Mouse (Mus musculus): ENCODE results near the gene Pex11b. TPM values are rescaled to one million over a fixed set of nuclear protein-coding genes. Genes with fewer than 3 reads are reported as not detected.

Pex11b gene
- 39.3 and 41.8 TPM in 2 replicates for polyA plus RNA-seq (2016; fragmentation: Nextera tagmentation; extraction: Ambion mirVana)

- Histone ChIP-seq H3K4me3 (peak within 1 kb of the TSS; percentile 81), H3K27me3 (ENCODE audit: insufficient read depth, poor library complexity, severe bottlenecking) (no peaks in the 10 kb centered on the region), H3K27ac (peak within 1 kb of the TSS; percentile 93), H3K4me1 (replicated peaks) (peaks cover 36% of the 10 kb centered on the region), H3K9me3 (no peaks in the 10 kb centered on the region), H3K36me3 (peaks cover 63% of the 10 kb centered on the region)
- WGBS = 2% methylated on average over 60 of the region's 60 CpGs
- peak; percentile 85 for DNase-seq (ENCODE audit: low spot score)
Observed at GRCm38 (mm10) chr3:96634928-96635879, at the start of gene Pex11b, which contains the start of gene Gm42957. Gene Pex11b (plus strand): TSS chr3:96635376. Gene Gm42957 (plus strand): TSS chr3:96635474.

DNA sequence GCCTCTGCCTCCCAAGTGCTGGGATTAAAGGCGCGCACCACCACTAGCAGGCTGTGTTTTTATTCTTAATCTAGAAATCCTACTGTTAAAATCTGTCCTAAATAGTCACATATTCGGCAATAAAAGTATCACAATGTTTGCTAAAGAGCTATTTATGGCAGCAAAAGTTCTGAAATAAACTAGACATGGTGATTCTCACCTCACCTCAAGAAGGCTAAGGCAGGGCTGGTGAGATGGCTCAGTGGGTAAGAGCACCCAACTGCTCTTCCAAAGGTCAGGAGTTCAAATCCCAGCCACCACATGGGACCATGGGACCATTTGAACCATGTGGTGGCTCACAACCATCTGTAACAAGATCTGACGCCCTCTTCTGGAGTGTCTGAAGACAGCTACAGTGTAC lies 44.5 kb upstream of the Pex11b start:
- no peak for DNase-seq (ENCODE audit: low spot score)
- Histone ChIP-seq H3K9me3 (no peaks in the 10 kb centered on the region), H3K27ac (no peak overlapping the region), H3K4me1 (replicated peaks) (peaks cover 23% of the 10 kb centered on the region), H3K4me3 (no peak overlapping the region), H3K27me3 (ENCODE audit: insufficient read depth, poor library complexity, severe bottlenecking) (peaks cover 21% of the 10 kb centered on the region), H3K36me3 (no peaks in the 10 kb centered on the region)
- 81% methylated on average over 4 of the region's 4 CpGs for WGBS

DNA sequence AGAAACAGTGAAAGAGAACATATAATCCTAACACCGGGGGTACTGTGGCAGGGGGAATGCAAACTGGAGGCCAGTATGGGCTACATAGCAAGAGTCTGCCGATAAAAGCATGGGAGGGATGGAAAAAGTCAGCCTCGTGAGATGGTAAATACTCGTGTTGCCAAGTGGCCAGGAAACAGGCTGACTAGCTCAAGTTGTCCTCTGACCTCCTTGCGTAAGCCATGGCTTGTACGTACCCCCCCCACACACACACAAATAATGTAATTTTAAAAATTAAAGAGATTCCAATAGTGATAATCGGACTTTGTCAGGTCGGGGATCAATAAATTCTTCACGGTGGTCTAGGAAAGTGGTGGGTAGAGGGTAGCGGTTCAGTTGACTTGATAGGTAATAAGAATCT lies 41.8 kb upstream of the Pex11b start:
- Histone ChIP-seq H3K9me3 (no peaks in the 10 kb centered on the region), H3K36me3 (no peaks in the 10 kb centered on the region), H3K4me3 (peak overlapping the region; percentile 72), H3K27me3 (ENCODE audit: insufficient read depth, poor library complexity, severe bottlenecking) (peaks cover 37% of the 10 kb centered on the region), H3K27ac (peak overlapping the region; percentile 92), H3K4me1 (replicated peaks) (peaks cover 51% of the 10 kb centered on the region)
- WGBS = 2% methylated on average over 10 of the region's 10 CpGs
- DNase-seq (ENCODE audit: low spot score) = no peak

- Histone ChIP-seq H3K36me3 (no peaks in the 10 kb centered on the region), H3K4me3 (peak within 1 kb of the TSS; percentile 72), H3K4me1 (replicated peaks) (peaks cover 57% of the 10 kb centered on the region), H3K9me3 (no peaks in the 10 kb centered on the region), H3K27me3 (ENCODE audit: insufficient read depth, poor library complexity, severe bottlenecking) (peaks cover 43% of the 10 kb centered on the region), H3K27ac (peak within 1 kb of the TSS; percentile 92)
- DNase-seq (ENCODE audit: low spot score) = peak; percentile 95
- under 1% methylated on average over 38 of the region's 38 CpGs for WGBS
Observed at GRCm38 (mm10) chr3:96593790-96594560, 41.2 kb upstream of the Pex11b start, which contains the start of gene Polr3gl. Gene Polr3gl (minus strand): TSS chr3:96594181.

DNA sequence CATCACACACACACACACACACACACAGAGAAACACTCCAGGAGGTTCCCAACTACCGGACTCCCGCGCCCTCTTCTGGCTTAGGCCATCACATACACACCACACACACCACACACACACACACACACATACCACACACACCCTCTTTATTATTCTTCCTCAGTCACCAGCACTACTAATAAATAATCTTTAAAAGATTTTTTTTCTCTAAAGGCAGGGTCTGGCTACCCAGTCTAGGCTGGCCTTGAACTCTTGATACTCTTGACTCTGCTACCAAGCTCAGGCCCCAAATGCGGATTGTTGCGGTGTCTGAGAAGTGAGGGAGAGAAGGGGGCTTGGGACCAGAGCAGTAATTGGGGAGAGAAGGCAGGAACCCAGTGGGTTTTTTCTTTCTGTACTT lies 40.3 kb upstream of the Pex11b start:
- peaks cover 59% of the 10 kb centered on the region for H3K4me1 ChIP-seq (replicated peaks)
- no peaks in the 10 kb centered on the region for H3K9me3 ChIP-seq
- peaks cover 52% of the 10 kb centered on the region for H3K27me3 ChIP-seq (ENCODE audit: insufficient read depth, poor library complexity, severe bottlenecking)
- DNase-seq (ENCODE audit: low spot score) = no peak
- 73% methylated on average over 5 of the region's 5 CpGs for WGBS
- H3K36me3 ChIP-seq = no peaks in the 10 kb centered on the region
- H3K27ac ChIP-seq = no peak overlapping the region
- H3K4me3 ChIP-seq = no peak overlapping the region

GRCm38 (mm10) chr3:96595661-96596060 lies 39.5 kb upstream of the Pex11b start:
- Histone ChIP-seq H3K27ac (no peak overlapping the region), H3K4me1 (replicated peaks) (peaks cover 67% of the 10 kb centered on the region), H3K36me3 (no peaks in the 10 kb centered on the region), H3K27me3 (ENCODE audit: insufficient read depth, poor library complexity, severe bottlenecking) (peaks cover 55% of the 10 kb centered on the region), H3K9me3 (no peaks in the 10 kb centered on the region), H3K4me3 (peak overlapping the region; percentile 59)
- WGBS = 20% methylated on average over 6 of the region's 6 CpGs
- no peak for DNase-seq (ENCODE audit: low spot score)

- peaks cover 70% of the 10 kb centered on the region for H3K4me1 ChIP-seq (replicated peaks)
- H3K27me3 ChIP-seq (ENCODE audit: insufficient read depth, poor library complexity, severe bottlenecking) = peaks cover 55% of the 10 kb centered on the region
- H3K4me3 ChIP-seq = peak within 1 kb of the TSS; percentile 59
- peak within 1 kb of the TSS; percentile 87 for H3K27ac ChIP-seq
- H3K36me3 ChIP-seq = no peaks in the 10 kb centered on the region
- under 1% methylated on average over 22 of the region's 23 CpGs for WGBS
- no peaks in the 10 kb centered on the region for H3K9me3 ChIP-seq
- DNase-seq (ENCODE audit: low spot score) = peak; percentile 16
Observed at GRCm38 (mm10) chr3:96596228-96596707, 38.9 kb upstream of the Pex11b start, which contains the start of gene Ankrd34a. Gene Ankrd34a (plus strand): TSS chr3:96596636.

DNA sequence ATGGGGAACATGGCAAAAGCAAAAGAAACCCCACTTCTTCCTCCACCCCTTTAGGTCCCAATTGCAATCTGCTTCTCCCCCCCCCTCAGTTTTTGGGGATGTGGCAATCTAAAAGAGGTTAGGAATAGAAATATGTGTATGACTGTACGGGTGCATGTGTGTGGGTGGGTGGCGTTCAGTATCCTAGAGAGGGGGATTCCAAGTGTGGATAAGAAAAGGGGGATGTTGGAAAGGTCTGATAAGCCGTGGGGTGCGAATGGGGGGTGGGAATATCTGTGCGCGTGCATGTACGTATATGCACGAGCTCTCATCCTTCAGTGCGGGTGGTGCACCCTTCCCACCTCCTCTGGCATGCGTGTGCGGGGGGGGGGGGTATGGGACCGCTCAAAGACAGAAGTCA lies 38.3 kb upstream of the Pex11b start:
- peak overlapping the region; percentile 59 for H3K4me3 ChIP-seq
- no peaks in the 10 kb centered on the region for H3K36me3 ChIP-seq
- H3K4me1 ChIP-seq (replicated peaks) = peaks cover 76% of the 10 kb centered on the region
- 1% methylated on average over 12 of the region's 12 CpGs for WGBS
- peaks cover 55% of the 10 kb centered on the region for H3K27me3 ChIP-seq (ENCODE audit: insufficient read depth, poor library complexity, severe bottlenecking)
- DNase-seq (ENCODE audit: low spot score) = no peak
- peak overlapping the region; percentile 87 for H3K27ac ChIP-seq
- H3K9me3 ChIP-seq = no peaks in the 10 kb centered on the region

GRCm38 (mm10) chr3:96597435-96597891 lies 37.7 kb upstream of the Pex11b start:
- Histone ChIP-seq H3K9me3 (no peaks in the 10 kb centered on the region), H3K36me3 (no peaks in the 10 kb centered on the region), H3K4me3 (peak overlapping the region; percentile 59), H3K4me1 (replicated peaks) (peaks cover 77% of the 10 kb centered on the region), H3K27ac (peak overlapping the region; percentile 87), H3K27me3 (ENCODE audit: insufficient read depth, poor library complexity, severe bottlenecking) (peaks cover 50% of the 10 kb centered on the region)
- WGBS = under 1% methylated on average over 40 of the region's 40 CpGs
- peak; percentile 67 for DNase-seq (ENCODE audit: low spot score)

DNA sequence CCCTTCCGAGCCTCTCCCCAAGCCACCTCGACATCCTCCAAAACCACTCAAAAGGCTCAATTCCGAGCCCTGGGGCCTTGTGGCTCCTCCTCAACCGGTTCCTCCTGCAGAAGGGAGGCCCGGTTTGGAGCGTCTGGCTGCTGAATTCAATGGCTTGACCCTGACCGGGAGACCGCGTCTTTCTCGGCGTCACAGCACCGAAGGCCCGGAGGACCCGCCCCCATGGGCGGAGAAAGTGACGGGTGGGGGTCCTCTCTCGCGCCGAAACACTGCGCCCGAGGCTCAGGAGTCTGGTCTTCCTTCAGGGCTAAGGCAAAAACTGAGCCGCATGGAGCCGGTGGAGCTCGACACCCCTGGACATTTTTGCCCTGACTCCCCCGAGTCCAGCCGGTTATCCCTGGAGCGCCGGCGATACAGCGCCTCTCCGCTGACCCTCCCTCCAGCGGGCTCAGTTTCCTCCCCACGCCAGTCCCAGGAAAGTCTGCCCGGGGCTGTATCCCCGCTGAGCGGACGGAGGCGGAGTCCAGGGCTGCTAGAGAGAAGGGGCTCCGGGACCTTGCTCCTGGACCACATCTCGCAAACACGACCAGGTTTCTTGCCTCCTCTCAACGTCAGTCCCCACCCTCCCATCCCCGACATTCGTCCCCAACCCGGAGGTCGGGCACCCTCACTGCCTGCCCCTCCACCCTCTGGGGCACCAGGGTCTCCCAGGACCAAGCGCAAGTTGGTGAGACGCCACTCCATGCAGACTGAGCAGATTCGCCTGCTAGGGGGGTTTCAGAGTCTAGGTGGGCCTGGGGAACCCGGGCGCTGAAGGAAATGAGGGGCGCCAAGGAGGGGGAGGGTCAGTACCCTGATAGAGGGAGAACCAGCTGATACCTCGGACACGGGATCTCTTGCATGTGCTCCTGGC lies 36.8 kb upstream of the Pex11b start:
- under 1% methylated on average over 54 of the region's 54 CpGs for WGBS
- H3K9me3 ChIP-seq = no peaks in the 10 kb centered on the region
- H3K4me3 ChIP-seq = peak overlapping the region; percentile 59
- H3K27me3 ChIP-seq (ENCODE audit: insufficient read depth, poor library complexity, severe bottlenecking) = peaks cover 46% of the 10 kb centered on the region
- peak overlapping the region; percentile 87 for H3K27ac ChIP-seq
- peaks cover 2% of the 10 kb centered on the region; the same call in 1 of the 2 replicates for H3K36me3 ChIP-seq
- DNase-seq (ENCODE audit: low spot score) = peak; percentile 83
- peaks cover 77% of the 10 kb centered on the region for H3K4me1 ChIP-seq (replicated peaks)

GRCm38 (mm10) chr3:96599069-96599393 lies 36.1 kb upstream of the Pex11b start:
- Histone ChIP-seq H3K4me3 (peak overlapping the region; percentile 59), H3K27me3 (ENCODE audit: insufficient read depth, poor library complexity, severe bottlenecking) (peaks cover 46% of the 10 kb centered on the region), H3K9me3 (no peaks in the 10 kb centered on the region), H3K27ac (peak overlapping the region; percentile 87), H3K4me1 (replicated peaks) (peaks cover 81% of the 10 kb centered on the region), H3K36me3 (peaks cover 8% of the 10 kb centered on the region; the same call in 1 of the 2 replicates)
- no peak for DNase-seq (ENCODE audit: low spot score)
- 42% methylated on average over 8 of the region's 8 CpGs for WGBS
